Mouse (Mus musculus): ENCODE results near the gene Surf6. TPM values are rescaled to one million over a fixed set of nuclear protein-coding genes. Genes with fewer than 3 reads are reported as not detected.
"Not testable (repeated sequence)": the region's sequence is repeated elsewhere in the genome, so short reads cannot be mapped to it uniquely, and the experiment has no call there.

The Surf6 gene
- polyA plus RNA-seq, 1 experiment from 2014 or later, result 34.4 TPM

DNA sequence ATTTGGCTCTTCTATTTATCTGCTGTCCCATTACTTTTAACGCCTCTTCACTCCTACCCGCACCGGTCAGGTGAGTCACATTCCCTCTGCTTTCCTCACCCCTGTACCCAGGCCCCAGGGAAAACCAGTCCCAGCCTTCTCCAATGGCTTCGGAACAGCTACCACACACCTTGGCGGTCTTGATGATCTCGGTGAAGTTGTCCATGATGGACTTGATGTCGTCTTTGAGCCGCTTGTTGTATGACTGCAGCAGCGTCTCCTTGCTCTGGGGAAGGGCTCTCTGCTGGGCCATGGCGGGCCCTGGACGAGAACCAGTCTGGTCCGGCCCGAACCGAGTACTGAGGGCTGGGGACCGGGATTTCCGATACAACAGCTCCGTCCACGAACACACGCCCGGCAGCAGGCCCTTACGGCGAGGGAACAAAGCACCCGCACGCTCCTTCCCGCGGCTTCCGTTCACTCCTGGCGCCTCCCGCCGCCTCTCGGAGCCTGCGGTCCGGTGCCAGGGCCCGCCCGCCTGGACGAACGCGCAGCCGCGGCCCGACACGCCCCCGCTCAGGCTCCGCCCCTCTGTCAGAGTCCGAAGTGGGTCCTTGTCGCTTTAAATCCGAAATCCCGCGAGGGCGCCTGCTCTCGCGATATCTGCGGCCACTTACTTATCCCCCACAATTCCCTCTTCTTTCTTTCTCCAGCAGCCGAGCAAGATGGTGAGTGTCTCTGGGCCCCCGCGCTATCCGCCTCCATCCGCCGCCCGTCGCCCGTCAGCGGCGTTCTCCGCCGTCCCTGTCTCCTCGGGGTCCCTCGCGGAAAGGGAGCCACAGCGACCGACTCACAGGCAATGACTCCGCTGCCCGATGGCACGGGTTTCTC is 7.7 kb upstream of the Surf6 start, which contains the start of the genes Med22 and Rpl7a:
Gene Med22 (minus strand): TSS at position 554 of the 870 bp plus-strand sequence.
Gene Rpl7a (plus strand): TSS at position 641 of the 870 bp plus-strand sequence.
- DNase-seq (ENCODE audit: extremely low spot score, low spot score), result peak; percentile 98
- Histone ChIP-seq H3K27me3 (ENCODE audit: poor library complexity, severe bottlenecking) (no peaks in the 10 kb centered on the region), H3K36me3 (replicated peaks) (peaks cover 76% of the 10 kb centered on the region), H3K9me3 (no peaks in the 10 kb centered on the region), H3K4me1 (peaks cover 55% of the 10 kb centered on the region), H3K27ac (peak within 1 kb of the TSS; percentile 92), H3K4me3 (peak within 1 kb of the TSS; percentile 91)
- whole genome bisulfite sequencing, result under 1% methylated on average over 74 of the region's 74 CpGs

DNA sequence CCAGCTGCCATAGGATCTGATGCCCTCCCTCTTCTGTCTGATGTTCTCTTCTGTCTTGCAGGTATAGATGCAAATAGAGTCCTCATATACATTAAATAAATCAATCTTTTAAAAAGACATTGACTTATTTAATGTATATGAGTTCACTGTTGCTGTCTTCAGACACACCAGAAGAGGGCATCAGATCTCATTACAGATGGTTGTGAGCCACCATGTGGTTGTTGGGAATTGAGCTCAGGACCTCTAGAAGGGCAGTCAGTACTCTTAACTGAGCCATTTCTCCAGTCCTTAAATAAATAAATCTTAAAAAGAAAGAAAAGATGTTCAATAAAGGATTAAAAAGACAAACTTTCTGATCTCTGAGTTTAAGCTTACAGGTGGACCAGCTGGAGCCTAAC is 6.7 kb upstream of the Surf6 start:
- peak overlapping the region; percentile 91 for H3K4me3 ChIP-seq
- peak overlapping the region; percentile 92 for H3K27ac ChIP-seq
- H3K27me3 ChIP-seq (ENCODE audit: poor library complexity, severe bottlenecking), result no peaks in the 10 kb centered on the region
- no peak for DNase-seq (ENCODE audit: extremely low spot score, low spot score)
- H3K36me3 ChIP-seq (replicated peaks), result peaks cover 80% of the 10 kb centered on the region
- H3K4me1 ChIP-seq, result peaks cover 47% of the 10 kb centered on the region
- H3K9me3 ChIP-seq, result no peaks in the 10 kb centered on the region

DNA sequence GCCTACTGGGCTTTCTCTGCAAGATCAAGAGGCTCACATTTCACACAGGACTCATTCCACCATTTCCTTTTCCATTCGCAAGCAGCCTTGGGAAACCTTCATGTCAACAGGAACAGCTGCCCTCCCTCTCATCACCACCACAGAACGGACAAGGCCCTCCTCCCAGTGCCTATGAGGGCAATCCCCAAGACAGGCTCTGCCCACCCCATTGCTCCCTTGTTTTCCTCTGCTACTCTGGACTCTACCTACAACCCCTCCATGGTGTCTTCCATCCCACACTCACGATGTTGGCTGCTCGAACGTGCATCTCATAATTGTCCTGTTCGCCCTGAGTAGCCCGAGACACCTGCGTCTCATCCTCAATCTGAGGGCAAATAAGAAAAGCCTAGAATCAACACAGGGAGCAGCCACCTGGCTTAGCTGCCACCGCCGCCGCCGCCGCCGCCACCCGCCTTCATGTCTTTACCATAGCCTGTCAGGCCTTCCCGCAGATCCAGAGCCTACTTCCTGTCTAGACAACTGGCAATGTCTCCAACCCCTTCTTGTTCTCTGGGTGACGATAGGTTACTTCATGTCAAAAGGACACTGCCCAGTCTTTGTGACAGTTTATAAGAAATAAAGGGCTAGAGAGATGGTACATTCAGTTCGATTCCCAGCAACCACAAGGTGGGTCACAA is 6.2 kb upstream of the Surf6 start:
- no peak for DNase-seq (ENCODE audit: extremely low spot score, low spot score)
- peaks cover 78% of the 10 kb centered on the region for H3K36me3 ChIP-seq (replicated peaks)
- no peaks in the 10 kb centered on the region for H3K27me3 ChIP-seq (ENCODE audit: poor library complexity, severe bottlenecking)
- H3K4me1 ChIP-seq, result peaks cover 50% of the 10 kb centered on the region
- peak overlapping the region; percentile 91 for H3K4me3 ChIP-seq
- H3K9me3 ChIP-seq, result no peaks in the 10 kb centered on the region
- peak overlapping the region; percentile 60; the same call in 1 of the 2 replicates for H3K27ac ChIP-seq
- 87% methylated on average over 18 of the region's 18 CpGs for WGBS

DNA sequence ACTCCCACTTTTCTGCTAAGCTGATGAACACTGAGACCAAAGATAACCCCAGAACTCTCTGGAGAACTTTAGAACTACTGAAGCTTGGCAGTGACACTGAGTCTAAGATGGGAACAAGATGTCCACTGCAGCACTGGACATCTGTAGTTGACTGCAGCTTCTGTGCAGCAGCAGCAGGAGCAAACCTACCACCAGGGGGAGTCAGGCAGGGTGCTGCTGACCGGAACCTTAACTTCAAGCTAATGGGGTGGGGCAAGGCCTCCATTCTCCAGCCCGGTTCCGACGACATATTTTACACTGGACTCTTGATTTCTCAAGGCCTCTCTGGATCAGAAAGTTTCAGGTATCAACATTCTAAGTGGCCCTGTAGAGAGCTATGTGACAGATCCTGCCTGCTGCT is 4.4 kb upstream of the Surf6 start:
- peaks cover 46% of the 10 kb centered on the region for H3K4me1 ChIP-seq
- peaks cover 61% of the 10 kb centered on the region for H3K36me3 ChIP-seq (replicated peaks)
- DNase-seq (ENCODE audit: extremely low spot score, low spot score), result no peak
- WGBS, result 71% methylated on average over 4 of the region's 4 CpGs
- no peaks in the 10 kb centered on the region for H3K9me3 ChIP-seq
- H3K27ac ChIP-seq, result no peak overlapping the region
- no peaks in the 10 kb centered on the region for H3K27me3 ChIP-seq (ENCODE audit: poor library complexity, severe bottlenecking)
- no peak overlapping the region for H3K4me3 ChIP-seq

DNA sequence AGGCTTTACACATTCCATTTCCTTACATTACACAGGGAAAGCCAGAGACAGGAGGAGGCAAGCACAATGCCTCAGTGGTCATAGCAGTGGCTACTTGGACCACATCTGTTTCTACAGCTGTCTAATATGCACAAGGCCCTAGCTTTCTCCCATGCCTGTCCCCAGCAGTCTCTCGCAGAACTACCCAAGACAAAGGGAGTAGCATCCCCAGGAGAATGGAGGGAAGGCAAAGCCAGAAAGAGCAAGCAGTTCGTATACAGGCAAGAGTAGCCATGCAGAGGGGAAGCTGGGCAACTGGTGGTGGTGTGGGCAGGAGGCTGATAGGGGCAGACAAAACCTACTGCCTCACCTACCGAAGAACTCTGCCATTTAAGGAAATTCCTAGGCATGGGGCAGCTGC is 3.8 kb upstream of the Surf6 start:
- no peak for DNase-seq (ENCODE audit: extremely low spot score, low spot score)
- peaks cover 46% of the 10 kb centered on the region for H3K4me1 ChIP-seq
- 91% methylated on average over 3 of the region's 3 CpGs for WGBS
- H3K27ac ChIP-seq, result no peak overlapping the region
- no peaks in the 10 kb centered on the region for H3K27me3 ChIP-seq (ENCODE audit: poor library complexity, severe bottlenecking)
- no peak overlapping the region for H3K4me3 ChIP-seq
- no peaks in the 10 kb centered on the region for H3K9me3 ChIP-seq
- peaks cover 54% of the 10 kb centered on the region for H3K36me3 ChIP-seq (replicated peaks)

DNA sequence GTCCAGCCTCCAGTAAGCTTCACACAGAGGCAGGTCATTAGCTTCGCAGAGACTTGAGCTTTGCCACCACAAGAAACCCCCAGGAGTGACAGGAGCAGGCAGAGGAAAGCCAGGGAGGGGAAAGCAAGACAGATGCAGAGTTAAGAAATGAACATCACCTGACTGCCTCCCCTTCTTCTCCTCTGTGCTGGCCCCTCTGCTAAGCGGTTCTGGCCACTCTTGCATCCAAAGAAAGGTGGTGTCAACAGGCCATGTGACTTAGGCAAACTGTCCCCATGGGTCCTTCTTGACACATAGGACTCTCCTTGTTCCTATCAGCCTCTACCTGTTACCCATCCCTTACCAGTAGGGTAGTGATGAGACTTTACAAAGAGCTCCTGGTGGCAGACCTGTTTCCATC is 3.3 kb upstream of the Surf6 start:
- Histone ChIP-seq H3K27me3 (ENCODE audit: poor library complexity, severe bottlenecking) (no peaks in the 10 kb centered on the region), H3K4me1 (peaks cover 51% of the 10 kb centered on the region), H3K36me3 (replicated peaks) (peaks cover 50% of the 10 kb centered on the region), H3K27ac (no peak overlapping the region), H3K9me3 (no peaks in the 10 kb centered on the region), H3K4me3 (no peak overlapping the region)
- no peak for DNase-seq (ENCODE audit: extremely low spot score, low spot score)
- WGBS, result 88% methylated on average over 2 of the region's 2 CpGs

DNA sequence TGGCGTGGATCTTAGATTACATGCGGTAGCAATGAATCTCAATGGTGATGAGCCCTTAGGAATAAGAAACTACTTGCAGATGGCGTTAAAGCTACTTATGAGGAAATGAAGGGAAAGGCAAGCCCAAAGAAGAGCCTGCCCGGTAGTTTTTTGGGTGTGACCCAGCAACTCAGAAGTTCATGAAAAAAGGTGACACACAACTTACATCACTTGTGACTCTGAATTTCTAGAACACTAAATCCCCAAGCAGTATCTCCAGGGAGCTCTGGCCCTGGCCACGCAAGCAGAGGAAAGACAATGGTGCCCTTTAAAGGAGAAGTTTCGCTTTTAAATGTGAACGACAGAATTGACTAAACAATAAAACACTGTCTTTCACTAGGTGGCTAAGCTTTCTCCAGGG is 632 bp upstream of the Surf6 start:
- Histone ChIP-seq H3K9me3 (no peaks in the 10 kb centered on the region), H3K27me3 (ENCODE audit: poor library complexity, severe bottlenecking) (no peaks in the 10 kb centered on the region), H3K4me3 (peak overlapping the region; percentile 88), H3K36me3 (replicated peaks) (peaks cover 68% of the 10 kb centered on the region), H3K27ac (peak overlapping the region; percentile 88), H3K4me1 (peaks cover 39% of the 10 kb centered on the region)
- no peak for DNase-seq (ENCODE audit: extremely low spot score, low spot score)
- 11% methylated on average over 7 of the region's 7 CpGs for WGBS

DNA sequence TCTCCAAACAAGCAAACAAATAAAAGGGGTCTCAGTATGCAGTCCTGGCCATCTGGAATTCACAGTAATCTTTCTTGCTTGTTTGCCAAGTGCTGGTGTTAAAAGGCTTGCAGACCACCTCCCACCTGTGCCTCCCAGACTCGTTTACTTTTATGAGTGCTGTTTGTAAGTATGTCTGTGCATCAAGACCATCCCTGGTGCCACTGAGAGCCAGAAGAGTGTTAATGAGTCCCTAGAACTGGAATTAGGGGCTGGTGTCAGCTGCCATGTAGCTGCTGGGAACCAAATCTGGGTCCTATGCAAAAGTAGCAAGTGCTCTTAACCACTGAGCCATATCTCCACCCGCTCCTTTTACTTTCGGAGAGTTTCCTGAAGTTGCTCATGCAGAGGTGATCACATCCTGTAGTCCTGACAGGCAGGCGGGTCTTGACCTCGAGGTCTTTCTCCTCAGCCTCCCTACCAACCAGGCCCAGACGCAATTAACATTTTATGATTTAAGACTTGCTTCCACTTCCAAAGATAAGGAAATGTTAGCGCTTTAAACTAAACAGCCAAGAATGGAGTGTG is 762 bp downstream of the Surf6 start:
- DNase-seq (ENCODE audit: extremely low spot score, low spot score), result no peak
- 14% methylated on average over 7 of the region's 7 CpGs for WGBS
- peak overlapping the region; percentile 88 for H3K27ac ChIP-seq

DNA sequence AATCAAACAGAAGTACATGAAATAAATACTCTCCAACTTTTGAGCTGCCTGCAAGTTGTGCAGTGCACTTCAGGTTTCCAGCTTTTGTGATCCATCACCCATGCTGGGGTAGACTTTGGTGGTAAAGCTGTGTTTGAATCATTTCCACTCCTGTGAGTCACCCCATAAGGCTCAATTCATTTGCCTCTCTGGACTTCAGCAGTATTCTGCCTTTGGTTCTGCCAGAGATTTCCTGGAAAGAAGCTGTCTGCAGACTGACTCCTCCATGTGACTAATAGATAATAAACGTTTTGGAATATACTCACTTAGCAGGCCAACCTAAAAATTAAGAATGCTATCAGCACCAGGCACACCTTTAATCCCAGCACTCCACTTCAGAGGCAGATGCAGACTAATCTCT is 1.9 kb downstream of the Surf6 start:
- peaks cover 33% of the 10 kb centered on the region for H3K4me1 ChIP-seq
- peak overlapping the region; percentile 88; the same call in 1 of the 2 replicates for H3K4me3 ChIP-seq
- no peak overlapping the region for H3K27ac ChIP-seq
- no peaks in the 10 kb centered on the region for H3K27me3 ChIP-seq (ENCODE audit: poor library complexity, severe bottlenecking)
- H3K36me3 ChIP-seq (replicated peaks), result peaks cover 68% of the 10 kb centered on the region
- DNase-seq (ENCODE audit: extremely low spot score, low spot score), result no peak
- 80% methylated on average over 1 of the region's 1 CpGs for WGBS
- H3K9me3 ChIP-seq, result no peaks in the 10 kb centered on the region

More for the DNA sequence above, 762 bp downstream of the Surf6 start:
- Histone ChIP-seq H3K27me3 (ENCODE audit: poor library complexity, severe bottlenecking) (no peaks in the 10 kb centered on the region), H3K4me1 (peaks cover 33% of the 10 kb centered on the region), H3K9me3 (no peaks in the 10 kb centered on the region), H3K4me3 (peak overlapping the region; percentile 88), H3K36me3 (replicated peaks) (peaks cover 68% of the 10 kb centered on the region)

DNA sequence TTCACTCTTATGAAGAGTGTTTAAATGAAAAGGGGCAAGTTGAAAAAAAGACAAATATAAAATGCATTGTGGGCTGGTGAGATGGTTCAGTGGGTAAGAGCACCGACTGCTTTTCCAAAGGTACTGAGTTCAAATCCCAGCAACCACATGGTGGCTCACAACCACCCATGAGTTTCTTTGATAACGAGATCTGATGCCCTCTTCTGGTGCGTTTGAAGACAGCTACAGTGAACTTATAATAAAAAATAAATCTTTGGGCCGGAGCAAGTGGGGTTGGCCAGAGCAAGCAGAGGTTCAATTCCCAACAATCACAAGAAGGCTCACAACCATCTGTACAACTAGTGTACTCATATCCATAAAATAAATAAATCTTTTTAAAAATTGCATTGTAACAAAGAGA is 6.8 kb downstream of the Surf6 start:
- Histone ChIP-seq H3K4me1 (peaks cover 4% of the 10 kb centered on the region), H3K4me3 (no peak overlapping the region), H3K9me3 (no peaks in the 10 kb centered on the region), H3K36me3 (replicated peaks) (peaks cover 98% of the 10 kb centered on the region), H3K27ac (no peak overlapping the region), H3K27me3 (ENCODE audit: poor library complexity, severe bottlenecking) (no peaks in the 10 kb centered on the region)
- 87% methylated on average over 4 of the region's 4 CpGs for WGBS
- no peak for DNase-seq (ENCODE audit: extremely low spot score, low spot score)

DNA sequence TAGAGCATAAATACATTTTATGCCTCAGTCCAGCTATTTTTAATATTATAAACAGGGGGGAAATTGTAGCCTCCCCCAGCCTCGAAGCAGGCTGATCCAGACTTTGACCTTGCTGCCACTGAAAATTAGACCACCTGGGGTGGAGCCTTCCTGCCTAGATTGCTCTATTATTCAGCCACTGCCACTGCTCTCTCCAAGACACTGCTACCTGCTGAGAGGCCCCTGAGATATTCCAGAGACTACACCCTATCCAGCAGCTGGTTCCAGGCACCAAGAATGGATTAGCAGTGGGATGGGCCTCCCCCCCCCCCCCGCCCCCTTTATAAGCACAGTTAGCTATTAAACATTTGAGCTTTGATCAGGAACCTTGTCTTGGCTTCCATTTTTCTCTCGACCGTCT is 16.5 kb downstream of the Surf6 start:
- Histone ChIP-seq H3K36me3 (replicated peaks) (peaks cover 42% of the 10 kb centered on the region), H3K9me3 (peaks cover 13% of the 10 kb centered on the region; the same call in 1 of the 2 replicates)
- H3K27ac ChIP-seq; H3K27me3 ChIP-seq (ENCODE audit: poor library complexity, severe bottlenecking); H3K4me3 ChIP-seq; DNase-seq (ENCODE audit: extremely low spot score, low spot score); H3K4me1 ChIP-seq: not testable (repeated sequence)
- WGBS, result 67% methylated on average over 4 of the region's 4 CpGs

DNA sequence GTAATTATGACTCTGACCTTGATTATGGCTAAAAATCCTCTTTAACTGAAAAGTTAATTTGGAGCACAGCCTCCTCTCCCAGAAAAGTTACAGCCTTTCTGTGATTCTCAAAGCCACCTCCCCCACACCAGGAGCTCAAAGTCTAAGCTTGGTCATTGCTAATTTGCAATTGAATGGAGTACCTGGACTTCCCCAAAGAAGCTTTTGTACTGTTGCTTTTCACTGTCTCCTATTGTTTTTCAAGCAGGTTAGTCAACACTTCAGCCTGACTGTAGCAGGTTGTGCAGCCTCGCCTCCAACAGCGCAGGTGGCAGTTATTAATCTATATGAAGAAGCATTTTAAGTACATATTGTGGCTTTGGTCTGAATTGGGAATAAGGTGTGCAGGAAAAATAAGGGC is 17.1 kb downstream of the Surf6 start:
- DNase-seq (ENCODE audit: extremely low spot score, low spot score); H3K27ac ChIP-seq; H3K4me1 ChIP-seq; H3K27me3 ChIP-seq (ENCODE audit: poor library complexity, severe bottlenecking); H3K4me3 ChIP-seq: not testable (repeated sequence)
- peaks cover 13% of the 10 kb centered on the region; the same call in 1 of the 2 replicates for H3K9me3 ChIP-seq
- WGBS, result 85% methylated on average over 2 of the region's 2 CpGs
- peaks cover 35% of the 10 kb centered on the region for H3K36me3 ChIP-seq (replicated peaks)

DNA sequence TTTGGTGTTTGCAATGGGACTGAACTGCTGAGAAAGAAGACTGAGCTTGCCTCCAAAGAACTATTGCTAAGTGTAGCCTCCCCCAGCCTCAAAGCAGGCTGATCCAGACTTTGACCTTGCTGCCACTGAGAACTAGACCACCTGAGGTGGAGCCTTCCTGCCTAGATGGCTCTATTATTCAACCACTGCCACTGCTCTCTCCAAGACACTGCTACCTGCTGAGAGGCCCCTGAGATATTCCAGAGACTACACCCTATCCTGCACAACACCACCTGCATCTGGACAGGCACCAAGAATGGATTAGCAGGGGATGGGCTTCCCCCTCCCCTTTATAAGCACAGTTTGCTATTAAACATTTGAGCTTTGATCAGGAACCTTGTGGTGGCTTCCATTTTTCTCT is 24.1 kb downstream of the Surf6 start:
- Histone ChIP-seq H3K27me3 (ENCODE audit: poor library complexity, severe bottlenecking) (no peaks in the 10 kb centered on the region), H3K4me3 (no peak overlapping the region), H3K36me3 (replicated peaks) (no peaks in the 10 kb centered on the region), H3K27ac (no peak overlapping the region), H3K4me1 (no peaks in the 10 kb centered on the region), H3K9me3 (peaks cover 13% of the 10 kb centered on the region; the same call in 1 of the 2 replicates)
- DNase-seq (ENCODE audit: extremely low spot score, low spot score), result no peak
